Mouse (Mus musculus): ENCODE results near the gene Foxm1.
"Not testable (repeated sequence)": the region's sequence is repeated elsewhere in the genome, so short reads cannot be mapped to it uniquely, and the experiment has no call there.

DNA sequence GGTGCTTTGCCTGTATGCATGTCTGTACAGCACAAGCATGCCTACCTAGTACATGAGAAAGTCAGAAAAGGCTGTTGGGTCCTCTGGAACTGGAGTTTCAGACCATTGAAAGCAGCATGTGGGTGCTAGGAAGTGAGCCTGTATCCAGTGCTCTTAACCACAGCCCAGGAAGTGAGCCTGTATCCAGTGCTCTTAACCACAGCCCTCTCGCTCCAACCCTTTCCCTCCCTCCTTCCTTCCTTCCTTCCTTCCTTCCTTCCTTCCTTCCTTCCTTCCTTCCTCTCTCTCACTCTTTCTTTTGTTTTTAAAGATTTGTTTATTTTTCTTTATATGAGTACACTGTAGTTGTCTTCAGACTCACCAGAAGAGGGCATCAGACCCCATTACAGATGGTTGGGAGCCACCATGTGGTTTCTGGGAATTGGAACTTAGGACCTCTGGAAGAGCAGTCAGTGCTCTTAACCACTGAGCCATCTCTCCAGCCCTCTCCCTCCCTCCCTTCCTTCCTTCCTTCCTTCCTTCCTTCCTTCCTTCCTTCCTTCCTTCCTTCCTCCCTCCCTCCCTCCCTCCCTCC lies 17.9 kb downstream of the Foxm1 start:
- TF ChIP-seq CTCF (IDR thresholded peaks at IDR 0.05; ENCODE audit: low read depth): 0 out of 2 replicates have a peak, but pooled peaks have one; percentile 9
- not testable (repeated sequence) for TF ChIP-seq EP300 (IDR thresholded peaks at IDR 0.05; ENCODE audit: low read depth)

Data from liver, embryonic 14.5 days (tissue).